Mouse (Mus musculus) spleen, adult 18-20 months (tissue): Measurements from ENCODE around the gene Sipa1l3.

Experiments
- DNase-seq, 2 experiments: peaks; one replicate each; pipeline ENCODE4 v3.0.0; 2022; ENCODE audit warnings: mixed read lengths in 2 of 2

Sipa1l3 gene

DNA sequence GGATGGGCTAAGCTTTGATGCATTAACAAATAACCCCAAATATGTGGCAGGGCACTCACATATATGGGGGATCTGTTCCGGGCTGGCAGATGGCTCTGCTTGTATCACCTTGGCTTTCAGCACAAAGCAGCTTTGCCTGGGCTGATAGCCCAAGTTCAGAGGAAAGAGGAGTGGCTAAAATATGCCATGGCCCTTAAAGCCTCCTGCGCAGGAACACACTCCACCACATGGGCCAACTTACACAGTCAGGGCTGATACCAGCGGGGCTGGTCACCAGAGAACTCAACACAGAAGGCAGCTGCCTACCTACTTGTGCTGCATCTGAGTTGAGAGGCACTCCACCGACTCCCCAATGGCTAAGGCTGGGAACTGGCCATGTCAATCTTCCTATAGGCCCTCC, 111.6 kb downstream of the Sipa1l3 start:
- DNase-seq: no peak

GRCm38 (mm10) chr7:29404126-29404525, 114.3 kb downstream of the Sipa1l3 start:
- DNase-seq: no peak

DNA sequence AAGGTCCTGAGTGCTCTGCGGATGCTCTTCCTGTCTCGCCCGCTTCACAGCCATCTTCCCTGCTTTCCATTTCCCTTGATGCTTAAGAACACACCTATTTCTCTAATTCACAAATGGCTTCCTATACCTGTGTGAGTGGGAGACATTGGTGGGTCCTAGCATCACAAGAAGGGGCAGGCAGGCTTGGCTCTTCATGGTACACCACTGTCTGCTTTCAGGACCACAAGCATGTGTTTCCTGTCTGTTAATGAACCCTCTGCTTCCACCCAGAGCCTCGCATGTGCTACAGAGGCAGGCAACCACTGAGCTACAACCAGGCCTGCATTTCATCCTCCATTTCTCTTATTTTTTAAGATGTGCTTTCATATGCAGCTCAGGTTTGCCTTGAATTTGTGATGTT, 116.4 kb downstream of the Sipa1l3 start:
- DNase-seq: no peak

DNA sequence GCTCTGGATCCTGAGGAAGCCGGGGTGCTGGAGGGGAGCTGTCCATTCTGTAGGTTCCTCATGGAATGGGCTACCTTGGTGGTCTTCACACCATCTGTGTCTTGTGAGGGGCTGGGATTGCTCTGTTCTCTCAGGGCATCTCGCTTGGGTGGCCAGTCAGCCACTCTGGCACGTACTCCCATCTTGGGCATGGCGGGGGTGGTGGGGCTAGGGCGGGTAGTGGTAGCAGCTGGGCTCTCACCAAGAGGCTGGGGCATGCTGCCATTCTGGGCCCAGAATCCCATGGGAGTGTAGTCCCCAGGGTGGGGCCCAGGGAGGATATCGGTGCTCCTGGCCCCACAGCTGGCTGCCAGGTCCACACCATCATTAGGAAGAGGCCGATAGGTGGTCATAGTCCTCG, 118.0 kb downstream of the Sipa1l3 start:
- DNase-seq: no peak

GRCm38 (mm10) chr7:29399056-29399455, 119.4 kb downstream of the Sipa1l3 start:
- DNase-seq: no peak

DNA sequence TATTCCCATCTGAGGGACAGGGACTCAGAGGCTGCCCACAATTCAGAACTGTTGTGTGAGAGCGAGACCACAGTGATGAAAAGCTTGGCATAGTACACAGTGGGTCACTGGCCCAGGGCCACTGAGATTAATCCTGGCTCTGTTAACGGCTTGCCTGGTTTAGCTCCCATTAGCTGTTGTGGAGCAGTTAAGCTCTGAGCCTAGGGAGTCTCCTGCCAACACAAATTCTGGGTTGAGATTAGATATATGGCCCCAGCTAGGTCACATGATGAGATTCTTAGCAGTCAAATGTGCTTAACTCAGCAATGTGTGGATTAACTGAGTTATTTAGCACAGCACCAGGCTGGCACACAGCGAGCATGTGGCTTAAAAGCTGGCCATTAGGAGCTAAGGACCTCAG, 121.0 kb downstream of the Sipa1l3 start:
- no peak for DNase-seq

DNA sequence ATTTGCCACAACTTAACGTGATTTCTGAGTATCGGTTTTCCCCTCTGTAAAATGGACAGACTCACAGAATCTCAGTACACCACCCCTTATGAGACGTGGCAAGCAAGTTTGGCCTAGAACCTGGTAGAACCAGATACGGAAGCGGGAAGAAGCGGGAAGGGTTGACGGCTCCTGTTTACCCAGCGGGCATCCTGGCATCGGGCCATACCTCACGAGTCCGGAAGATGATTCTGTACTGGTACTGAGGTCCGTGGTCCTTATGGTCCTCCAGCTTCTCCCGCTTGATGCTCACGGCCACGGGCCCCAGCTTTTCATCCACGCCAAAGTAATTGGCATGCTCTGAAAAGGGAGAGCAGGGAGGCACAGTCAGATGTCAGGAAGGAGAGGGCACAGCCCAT, 121.5 kb downstream of the Sipa1l3 start:
- no peak for DNase-seq

GRCm38 (mm10) chr7:29396216-29396942, 122.1 kb downstream of the Sipa1l3 start:
- DNase-seq: no peak

DNA sequence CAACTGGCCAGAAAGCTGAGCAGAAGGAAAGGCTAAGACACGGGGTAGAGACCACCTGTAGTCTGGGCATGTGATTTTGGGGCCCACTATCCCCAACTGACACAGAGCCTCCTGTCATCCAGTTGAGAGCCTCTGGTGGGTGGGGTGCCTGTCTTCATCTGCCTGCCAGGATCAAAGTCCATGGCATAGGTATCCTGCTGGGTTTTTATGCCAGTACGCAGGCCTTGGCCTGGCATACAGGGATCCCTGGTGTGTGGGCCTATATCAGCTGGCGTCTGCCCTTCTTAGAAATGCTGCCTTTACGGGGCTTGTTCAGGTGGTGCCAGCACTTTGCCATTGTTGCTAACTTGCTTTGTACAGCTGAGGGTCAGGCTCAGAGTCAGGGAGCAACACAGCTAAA, 123.3 kb downstream of the Sipa1l3 start:
- DNase-seq: no peak

DNA sequence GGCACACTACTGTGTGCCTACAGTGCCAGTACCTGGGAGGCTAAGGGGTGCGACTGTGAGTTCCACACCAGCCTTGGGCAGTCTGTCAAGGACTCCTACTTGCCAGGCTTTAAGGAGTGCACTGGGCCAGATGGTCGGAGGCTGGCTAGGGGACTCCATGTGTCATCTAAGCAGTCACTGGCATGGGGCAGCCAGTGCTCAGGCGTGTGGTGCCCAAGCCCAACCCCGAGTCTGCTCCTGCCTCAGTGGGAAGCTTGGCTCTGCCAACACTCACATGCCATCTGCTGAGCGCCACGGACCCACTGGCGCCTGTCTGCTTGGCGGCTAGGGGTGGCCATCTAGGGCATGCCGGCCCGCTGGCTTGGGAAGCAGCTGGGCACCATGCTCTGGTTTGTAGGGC, 125.1 kb downstream of the Sipa1l3 start:
- DNase-seq: no peak

- DNase-seq: no peak
Measured at GRCm38 (mm10) chr7:29392805-29393204, 125.6 kb downstream of the Sipa1l3 start.

DNA sequence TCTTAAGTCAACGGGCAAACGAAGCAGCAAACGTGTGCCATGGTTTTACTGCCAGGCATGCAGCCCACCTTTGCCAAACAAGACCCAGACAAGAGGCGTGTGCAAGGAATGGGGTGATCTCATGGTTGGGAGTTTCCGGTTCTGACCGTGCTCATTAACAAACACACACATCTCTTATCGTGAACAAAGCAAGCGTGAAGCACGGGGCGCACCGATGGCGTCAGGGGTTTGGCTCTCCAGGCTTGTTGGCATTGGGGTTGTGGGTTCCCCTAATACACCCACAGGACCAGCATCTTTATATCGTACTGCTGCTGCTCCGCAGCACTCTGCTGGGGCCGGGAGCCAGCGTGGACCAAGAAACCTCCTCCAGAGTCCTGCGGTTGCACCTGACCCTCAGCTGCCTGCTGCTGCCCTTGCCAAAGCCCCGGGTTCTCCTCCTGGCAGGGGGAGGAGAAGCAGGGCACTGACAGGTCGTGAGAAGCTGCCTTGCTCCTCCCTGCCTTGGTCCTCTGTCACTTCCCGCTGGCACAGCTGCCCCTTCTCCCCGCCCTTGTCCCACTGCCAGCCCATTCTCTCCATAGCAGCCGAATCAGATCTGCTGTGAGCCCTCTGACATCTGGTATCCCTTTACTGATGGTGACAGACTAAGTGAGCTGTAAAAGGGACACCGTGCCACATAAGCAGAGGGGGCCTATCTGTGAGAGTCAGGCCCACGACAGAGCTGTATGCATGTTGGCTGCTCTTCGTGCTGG, 126.5 kb downstream of the Sipa1l3 start:
- DNase-seq: no peak

DNA sequence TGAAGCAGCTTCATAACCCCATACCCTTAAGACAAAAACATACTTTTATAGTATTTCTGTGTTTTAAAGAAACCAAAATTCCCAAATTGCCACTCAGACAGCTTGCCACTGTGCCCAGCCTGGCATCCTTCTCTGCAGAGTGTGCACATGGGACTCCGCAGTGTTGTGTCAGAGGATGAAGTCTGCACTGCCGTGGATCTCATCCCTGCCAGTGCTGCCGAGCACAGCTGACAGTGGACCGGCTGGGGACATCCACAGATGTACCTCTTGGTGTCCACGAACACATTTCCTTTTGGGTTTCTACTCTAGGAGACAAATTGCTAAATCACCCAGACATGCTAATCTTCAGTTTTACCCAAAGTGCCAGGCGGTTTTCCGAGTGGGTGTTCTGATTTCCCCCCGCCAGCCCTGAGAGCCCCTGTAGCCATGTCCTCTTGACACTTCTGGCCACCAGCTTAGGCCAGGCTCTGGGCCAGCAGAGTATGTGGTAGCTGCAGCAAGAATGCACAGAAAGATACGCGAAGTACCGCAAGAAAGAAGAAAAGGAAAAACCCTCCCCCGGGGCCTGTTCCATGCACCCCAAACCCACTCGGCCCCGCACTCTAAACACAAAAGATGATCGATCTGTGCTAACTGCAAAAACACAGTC, 127.2 kb downstream of the Sipa1l3 start:
- DNase-seq: no peak

DNA sequence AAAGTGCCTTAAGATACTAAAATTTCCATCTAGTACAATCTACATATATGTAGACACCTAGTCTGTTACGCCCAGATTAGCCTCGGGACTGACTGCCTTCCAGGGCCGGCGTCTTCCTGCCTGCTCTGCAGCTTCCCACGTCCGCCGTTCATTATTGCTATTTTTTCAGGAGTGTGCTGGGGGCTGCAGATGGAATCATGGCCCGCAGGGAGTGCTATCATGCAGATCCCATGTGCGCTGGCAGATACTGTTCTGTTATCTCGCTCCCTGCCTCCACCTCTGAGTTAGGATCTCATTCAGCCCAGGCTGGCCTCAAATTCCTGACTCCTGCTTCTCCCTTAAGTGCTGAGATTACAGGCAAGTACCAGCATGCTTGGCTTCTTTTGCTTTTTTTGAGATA, 128.2 kb downstream of the Sipa1l3 start:
- DNase-seq: no peak

DNA sequence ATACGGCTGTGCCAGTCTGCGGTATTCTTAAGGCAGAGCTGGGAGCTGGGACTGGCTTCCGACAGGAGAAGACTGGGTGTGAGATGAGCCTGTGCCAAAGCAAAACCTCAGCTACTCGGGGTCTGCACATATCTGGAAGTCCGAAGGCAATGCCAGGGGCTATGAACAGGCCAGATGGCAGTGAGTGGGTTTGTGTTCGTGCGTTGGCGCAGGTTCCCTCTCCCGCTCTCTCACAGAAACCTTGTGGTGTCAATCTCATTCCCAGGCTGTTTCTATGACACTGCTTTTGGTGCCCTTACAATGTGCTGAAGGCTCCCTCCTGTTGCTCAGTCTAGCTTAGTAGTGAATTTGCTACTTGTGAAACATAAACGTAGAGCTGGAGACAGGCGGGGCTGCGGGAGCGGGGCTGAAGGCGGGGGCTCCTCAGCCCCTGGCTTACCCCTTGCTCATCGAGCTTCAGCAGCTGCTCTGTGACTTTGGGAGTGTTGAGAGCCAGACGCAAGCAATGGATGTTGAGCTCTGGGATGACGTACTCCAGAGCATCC, 130.8 kb downstream of the Sipa1l3 start:
- no peak for DNase-seq

DNA sequence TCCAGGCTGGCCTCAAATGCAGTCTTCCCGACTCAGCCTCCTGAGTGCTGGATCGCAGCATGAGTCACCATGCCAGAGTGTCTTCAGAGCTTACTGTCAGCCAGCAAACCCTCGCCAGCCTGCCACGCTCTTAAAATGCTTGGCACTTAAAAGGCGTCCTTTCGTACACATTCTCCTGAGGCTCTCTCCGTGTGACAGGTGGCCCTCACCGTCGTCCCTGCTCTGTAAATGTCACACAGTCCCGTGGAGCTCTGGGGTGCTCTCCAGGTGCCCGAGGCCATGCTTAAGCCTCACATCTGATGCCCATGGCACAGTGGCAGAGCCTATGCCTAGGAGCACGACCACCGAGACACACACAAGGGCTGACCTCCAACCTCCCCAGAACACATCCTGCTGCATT, 132.1 kb downstream of the Sipa1l3 start:
- DNase-seq: no peak

DNA sequence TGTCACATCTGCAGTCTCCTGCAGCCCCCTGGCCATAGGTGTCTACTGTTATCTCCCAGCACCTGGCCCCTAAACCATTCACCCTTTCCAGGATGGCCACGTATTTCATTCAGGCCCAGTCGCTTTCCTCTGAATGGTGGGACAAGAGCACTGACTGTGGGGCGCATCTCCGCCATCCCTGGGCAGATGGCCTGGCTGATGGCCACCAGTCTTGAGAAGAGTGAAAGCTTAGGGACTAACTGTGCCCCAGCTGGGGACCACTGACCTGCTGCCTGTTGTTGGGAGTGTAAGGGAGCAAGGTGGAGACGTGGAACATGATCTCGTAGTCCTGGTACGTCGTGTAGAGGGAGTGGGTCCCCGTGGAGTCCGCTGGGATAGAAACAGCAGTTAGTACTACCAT, 132.7 kb downstream of the Sipa1l3 start:
- DNase-seq: no peak

DNA sequence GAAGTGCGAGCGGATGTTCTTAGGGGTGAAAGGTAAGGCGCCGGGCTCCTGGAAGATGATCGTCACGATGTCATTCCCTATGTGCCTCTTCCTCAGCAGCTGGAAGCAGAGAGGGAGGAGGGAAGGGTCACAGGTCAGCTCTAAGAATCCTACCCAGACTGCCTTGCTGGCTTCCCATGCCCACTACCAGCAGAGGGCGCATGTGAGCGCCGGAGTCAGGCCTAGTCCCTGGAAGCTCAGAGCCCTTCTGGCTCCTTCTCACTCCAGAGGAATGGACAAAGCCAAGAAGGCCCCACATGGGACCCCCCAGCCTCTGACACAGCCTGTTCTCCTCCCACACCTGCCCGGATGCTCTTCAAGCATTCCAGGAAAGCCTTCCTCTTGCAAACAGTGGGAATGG, 135.2 kb downstream of the Sipa1l3 start:
- DNase-seq: peak; percentile 49 to 82

DNA sequence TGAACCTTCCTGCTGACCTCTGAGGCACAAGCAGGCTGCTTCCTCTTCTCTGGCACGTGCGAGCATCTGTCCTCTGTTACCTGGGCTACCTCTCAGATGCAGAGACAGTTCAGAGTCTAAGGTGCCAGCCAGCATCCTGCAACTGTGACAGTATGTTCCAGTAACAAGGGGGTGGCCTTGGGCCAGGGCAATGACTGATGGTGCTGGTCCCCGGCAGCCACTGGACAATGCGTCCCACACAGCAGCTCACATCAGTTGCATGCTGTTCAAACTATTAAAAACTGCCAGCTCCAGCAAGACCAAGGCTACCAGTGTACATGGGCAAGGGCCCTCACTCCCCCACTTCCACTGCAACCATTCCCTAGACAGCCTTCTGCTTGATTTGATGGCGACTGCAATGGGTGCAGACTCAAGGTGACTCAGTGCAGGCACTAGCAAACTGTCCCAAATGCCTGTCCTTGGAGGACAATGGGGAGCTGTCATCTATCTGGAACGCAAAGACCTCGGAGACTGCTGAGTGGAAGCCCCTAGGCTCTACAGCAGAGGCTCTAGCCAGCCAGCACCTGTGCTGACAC, 136.9 kb downstream of the Sipa1l3 start:
- DNase-seq: no peak

DNA sequence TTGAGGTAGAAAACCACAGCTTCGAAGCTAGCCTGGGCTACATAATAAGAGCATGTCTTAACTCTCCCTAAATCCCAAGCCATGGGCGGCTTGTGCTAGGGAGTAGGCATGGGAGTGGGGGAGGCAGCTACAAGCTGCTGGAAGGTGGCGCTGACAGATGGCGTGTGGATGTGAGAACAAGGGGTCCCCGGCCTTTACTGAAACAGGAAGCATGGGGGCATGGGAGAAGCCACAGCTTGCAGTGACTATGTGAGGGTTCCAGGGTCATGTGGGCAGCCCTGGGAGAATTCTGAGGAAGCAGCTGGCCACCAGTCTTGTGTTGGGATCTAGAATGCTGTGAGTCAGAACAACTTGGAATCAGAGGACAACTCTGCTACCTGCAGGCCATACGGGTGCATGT, 144.4 kb downstream of the Sipa1l3 start:
- DNase-seq: no peak

DNA sequence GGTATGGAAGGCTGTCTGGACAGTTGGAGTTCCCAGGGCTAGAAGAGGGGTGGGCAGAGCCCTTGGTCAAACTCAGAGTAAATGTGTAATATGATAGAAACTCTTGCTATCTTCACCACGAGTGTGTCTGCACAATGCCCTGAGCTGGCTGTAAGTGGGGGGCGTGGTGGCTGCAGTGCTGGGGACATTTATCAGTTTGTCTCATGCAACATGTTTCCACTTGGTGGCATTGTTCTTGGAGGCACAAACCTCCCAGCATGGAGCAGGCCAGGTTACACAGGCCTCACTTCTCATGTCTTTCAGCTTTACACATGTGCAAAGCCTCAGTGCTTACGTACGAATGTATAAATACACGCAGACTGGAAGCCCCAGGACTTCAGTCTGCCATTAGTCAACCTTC, 146.3 kb downstream of the Sipa1l3 start:
- DNase-seq: no peak

GRCm38 (mm10) chr7:29370031-29370430, 148.4 kb downstream of the Sipa1l3 start:
- no peak for DNase-seq

- DNase-seq: no peak
Measured at GRCm38 (mm10) chr7:29368004-29368320, 150.5 kb downstream of the Sipa1l3 start.
